Mouse (Mus musculus): ENCODE measurements around the gene 4933406M09Rik. TPM values are rescaled to one million over a fixed set of nuclear protein-coding genes. Genes with fewer than 3 reads are reported as not detected.

The 4933406M09Rik gene
- polyA plus RNA-seq, 1 experiment from 2014 or later = not detected

GRCm38 (mm10) chr1:134365491-134365890, 20.2 kb upstream of the 4933406M09Rik start:
- ATAC-seq (ENCODE audit: low FRiP score, low TSS enrichment) = peak; percentile 27; the same call in 1 of the 2 replicates
- H3K9me3 ChIP-seq (ENCODE audit: control insufficient read depth, low read length) = no peaks in the 10 kb centered on the region
- 52% methylated on average over 5 of the region's 5 CpGs for WGBS

DNA sequence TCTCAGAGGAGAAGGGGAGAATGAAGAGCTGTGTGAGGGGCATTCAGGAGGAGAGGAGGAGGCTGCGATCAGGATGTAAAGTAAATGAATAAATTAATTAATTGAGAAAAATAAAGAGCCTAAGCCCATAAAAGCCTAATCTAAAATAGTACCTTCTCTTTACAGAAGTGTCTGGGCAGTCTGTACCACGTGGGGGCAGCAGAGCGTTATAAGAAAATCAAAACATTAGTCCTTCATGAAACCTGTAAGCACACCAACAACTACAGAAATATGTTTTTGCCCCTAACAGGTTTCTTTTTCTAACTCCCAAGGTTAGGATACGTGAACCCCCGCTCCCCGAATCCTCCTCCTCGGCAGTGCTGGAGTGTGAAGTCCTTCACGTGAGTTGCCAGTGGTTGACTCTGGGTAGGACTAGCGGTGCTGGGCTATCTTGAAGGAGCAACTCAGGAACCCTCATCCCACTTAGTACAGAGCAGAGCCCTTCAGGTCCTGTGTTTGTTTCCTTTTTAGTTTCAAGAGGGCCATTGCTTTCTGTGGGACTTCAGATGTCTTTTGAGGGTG, 16.9 kb upstream of the 4933406M09Rik start:
- Histone ChIP-seq H3K27me3 (ENCODE audit: control insufficient read depth, insufficient read depth, low read length) (no peaks in the 10 kb centered on the region), H3K9ac (ENCODE audit: low read length) (no peak overlapping the region), H3K36me3 (ENCODE audit: control insufficient read depth, insufficient read depth, low read length) (no peaks in the 10 kb centered on the region), H3K27ac (replicated peaks) (no peak overlapping the region), H3K4me1 (replicated peaks; ENCODE audit: control insufficient read depth, insufficient read depth) (no peaks in the 10 kb centered on the region), H3K9me3 (ENCODE audit: control insufficient read depth, low read length) (no peaks in the 10 kb centered on the region), H3K4me3 (ENCODE audit: low read depth, low read length) (no peak overlapping the region), H3K4me2 (replicated peaks; ENCODE audit: low read depth) (no peak overlapping the region)
- TF ChIP-seq CTCF (IDR thresholded peaks at IDR 0.05; ENCODE audit: low read depth) (peak; percentile 81), EP300 (optimal IDR thresholded peaks at IDR 0.05) (no peak)
- DNase-seq (ENCODE audit: low spot score) (peak; percentile 74), ATAC-seq (ENCODE audit: low FRiP score, low TSS enrichment) (no peak)
- 53% methylated on average over 9 of the region's 9 CpGs for WGBS

More at GRCm38 (mm10) chr1:134365491-134365890, 20.2 kb upstream of the 4933406M09Rik start:
- Histone ChIP-seq H3K36me3 (ENCODE audit: control insufficient read depth, insufficient read depth, low read length) (no peaks in the 10 kb centered on the region), H3K4me2 (replicated peaks; ENCODE audit: low read depth) (no peak overlapping the region), H3K27me3 (ENCODE audit: control insufficient read depth, insufficient read depth, low read length) (no peaks in the 10 kb centered on the region), H3K9ac (ENCODE audit: low read length) (no peak overlapping the region), H3K4me1 (replicated peaks; ENCODE audit: control insufficient read depth, insufficient read depth) (no peaks in the 10 kb centered on the region), H3K27ac (replicated peaks) (no peak overlapping the region), H3K4me3 (ENCODE audit: low read depth, low read length) (no peak overlapping the region)
- DNase-seq (ENCODE audit: low spot score) = no peak
- TF ChIP-seq CTCF (IDR thresholded peaks at IDR 0.05; ENCODE audit: low read depth) = no peak
- no peak for TF ChIP-seq EP300 (optimal IDR thresholded peaks at IDR 0.05)

DNA sequence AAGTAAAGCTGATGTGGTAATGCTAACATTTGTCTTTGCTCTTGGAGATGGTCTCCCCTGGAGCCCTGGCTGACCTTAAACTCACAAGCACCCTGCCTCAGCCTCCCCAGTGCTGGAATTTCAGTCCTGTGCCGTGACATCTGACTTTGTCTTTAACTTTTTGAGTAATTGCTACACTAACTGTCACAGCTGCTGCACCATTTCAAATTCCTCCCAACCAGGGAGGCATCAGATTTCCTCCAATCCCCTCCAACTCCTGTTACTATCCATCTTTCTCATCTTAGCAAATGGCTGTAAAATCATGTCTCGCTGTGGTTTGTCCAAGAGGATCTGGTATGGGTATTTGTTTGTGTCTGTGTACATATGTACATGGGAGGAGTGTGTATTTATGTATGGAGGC, 11.6 kb upstream of the 4933406M09Rik start:
- Histone ChIP-seq H3K27me3 (ENCODE audit: control insufficient read depth, insufficient read depth, low read length) (no peaks in the 10 kb centered on the region), H3K4me2 (replicated peaks; ENCODE audit: low read depth) (no peak overlapping the region), H3K4me1 (replicated peaks; ENCODE audit: control insufficient read depth, insufficient read depth) (no peaks in the 10 kb centered on the region), H3K36me3 (ENCODE audit: control insufficient read depth, insufficient read depth, low read length) (no peaks in the 10 kb centered on the region), H3K9me3 (ENCODE audit: control insufficient read depth, low read length) (no peaks in the 10 kb centered on the region), H3K9ac (ENCODE audit: low read length) (no peak overlapping the region), H3K4me3 (ENCODE audit: low read depth, low read length) (no peak overlapping the region), H3K27ac (replicated peaks) (no peak overlapping the region)
- ATAC-seq (ENCODE audit: low FRiP score, low TSS enrichment) (no peak), DNase-seq (ENCODE audit: low spot score) (no peak)
- TF ChIP-seq CTCF (IDR thresholded peaks at IDR 0.05; ENCODE audit: low read depth) (no peak), EP300 (optimal IDR thresholded peaks at IDR 0.05) (no peak)
- WGBS = 58% methylated on average over 2 of the region's 2 CpGs

DNA sequence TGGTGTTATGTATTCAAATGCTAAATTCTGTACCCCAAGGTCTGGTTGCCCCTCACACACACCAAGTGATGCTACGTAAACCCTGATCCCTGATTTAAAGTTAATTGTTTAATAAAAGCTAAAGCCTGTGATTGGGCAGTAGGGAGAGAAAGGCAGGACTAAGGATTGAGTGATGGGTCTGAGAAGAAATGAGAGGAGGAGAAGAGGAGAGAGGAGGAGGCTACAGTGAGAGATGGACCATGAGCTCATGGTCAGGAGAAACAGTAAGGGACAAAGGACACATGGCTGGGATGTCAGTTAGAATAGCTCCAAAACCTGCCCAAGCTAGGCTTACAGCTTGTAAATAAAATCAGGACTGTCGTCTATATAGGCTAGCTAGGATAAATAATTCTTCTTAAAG, 4.7 kb upstream of the 4933406M09Rik start:
- H3K4me1 ChIP-seq (replicated peaks; ENCODE audit: control insufficient read depth, insufficient read depth) = no peaks in the 10 kb centered on the region
- TF ChIP-seq EP300 (optimal IDR thresholded peaks at IDR 0.05) (no peak), CTCF (IDR thresholded peaks at IDR 0.05; ENCODE audit: low read depth) (no peak)
- no peak overlapping the region for H3K4me2 ChIP-seq (replicated peaks; ENCODE audit: low read depth)
- no peak overlapping the region for H3K27ac ChIP-seq (replicated peaks)
- ATAC-seq (ENCODE audit: low FRiP score, low TSS enrichment) = no peak
- no peaks in the 10 kb centered on the region for H3K36me3 ChIP-seq (ENCODE audit: control insufficient read depth, insufficient read depth, low read length)
- H3K9ac ChIP-seq (ENCODE audit: low read length) = no peak overlapping the region
- no peak overlapping the region for H3K4me3 ChIP-seq (ENCODE audit: low read depth, low read length)
- DNase-seq (ENCODE audit: low spot score) = no peak
- no peaks in the 10 kb centered on the region for H3K9me3 ChIP-seq (ENCODE audit: control insufficient read depth, low read length)
- no peaks in the 10 kb centered on the region for H3K27me3 ChIP-seq (ENCODE audit: control insufficient read depth, insufficient read depth, low read length)
- WGBS = 50% methylated on average over 2 of the region's 2 CpGs

GRCm38 (mm10) chr1:134381795-134382625, 3.7 kb upstream of the 4933406M09Rik start:
- no peak for DNase-seq (ENCODE audit: low spot score)

DNA sequence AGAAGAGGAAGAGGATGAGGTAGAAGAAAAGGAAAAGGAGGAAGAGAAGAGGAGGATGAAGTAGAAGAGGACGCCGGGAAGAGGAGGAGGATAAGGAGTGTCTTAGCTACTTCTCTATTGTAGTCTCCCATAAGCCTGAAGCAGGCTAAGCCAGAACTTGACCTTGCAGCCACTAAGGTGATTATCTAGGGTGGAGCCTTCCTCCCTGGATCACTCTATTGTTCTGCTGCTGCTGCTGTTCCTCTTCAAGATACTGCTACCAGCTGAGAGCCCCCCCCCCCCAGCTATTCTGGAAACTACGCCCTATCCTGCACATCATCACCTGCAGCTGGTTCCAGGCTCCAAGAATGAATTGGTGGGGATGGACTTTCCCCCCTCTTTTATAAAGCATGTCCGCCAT, 1.2 kb upstream of the 4933406M09Rik start:
- no peak overlapping the region for H3K4me3 ChIP-seq (ENCODE audit: low read depth, low read length)
- no peak overlapping the region for H3K27ac ChIP-seq (replicated peaks)
- DNase-seq (ENCODE audit: low spot score) (no peak), ATAC-seq (ENCODE audit: low FRiP score, low TSS enrichment) (no peak)
- TF ChIP-seq EP300 (optimal IDR thresholded peaks at IDR 0.05) (no peak), CTCF (IDR thresholded peaks at IDR 0.05; ENCODE audit: low read depth) (no peak)
- no peak overlapping the region for H3K4me2 ChIP-seq (replicated peaks; ENCODE audit: low read depth)
- no peak overlapping the region for H3K9ac ChIP-seq (ENCODE audit: low read length)
- H3K9me3 ChIP-seq (ENCODE audit: control insufficient read depth, low read length) = no peaks in the 10 kb centered on the region
- 88% methylated on average over 4 of the region's 4 CpGs for WGBS
- H3K4me1 ChIP-seq (replicated peaks; ENCODE audit: control insufficient read depth, insufficient read depth) = no peaks in the 10 kb centered on the region
- no peaks in the 10 kb centered on the region for H3K36me3 ChIP-seq (ENCODE audit: control insufficient read depth, insufficient read depth, low read length)
- no peaks in the 10 kb centered on the region for H3K27me3 ChIP-seq (ENCODE audit: control insufficient read depth, insufficient read depth, low read length)

More at GRCm38 (mm10) chr1:134381795-134382625, 3.7 kb upstream of the 4933406M09Rik start:
- TF ChIP-seq EP300 (optimal IDR thresholded peaks at IDR 0.05) = no peak
- TF ChIP-seq CTCF (IDR thresholded peaks at IDR 0.05; ENCODE audit: low read depth) = no peak
- Histone ChIP-seq H3K27me3 (ENCODE audit: control insufficient read depth, insufficient read depth, low read length) (no peaks in the 10 kb centered on the region), H3K9me3 (ENCODE audit: control insufficient read depth, low read length) (no peaks in the 10 kb centered on the region), H3K4me3 (ENCODE audit: low read depth, low read length) (peak overlapping the region; percentile 28), H3K9ac (ENCODE audit: low read length) (peak overlapping the region; percentile 54; the same call in 1 of the 2 replicates), H3K36me3 (ENCODE audit: control insufficient read depth, insufficient read depth, low read length) (no peaks in the 10 kb centered on the region), H3K27ac (replicated peaks) (no peak overlapping the region), H3K4me2 (replicated peaks; ENCODE audit: low read depth) (peak overlapping the region; percentile 49), H3K4me1 (replicated peaks; ENCODE audit: control insufficient read depth, insufficient read depth) (no peaks in the 10 kb centered on the region)
- 4% methylated on average over 19 of the region's 19 CpGs for WGBS
- ATAC-seq (ENCODE audit: low FRiP score, low TSS enrichment) = no peak

All from stomach, postnatal 0 days (tissue).